In genomic region chr7:141339215-141339920, GRCm38 (mm10) we compare ENCODE assay signal across 8 mouse cellular contexts. TPM values are rescaled to one million over a fixed set of nuclear protein-coding genes. Genes with fewer than 3 reads are reported as not detected.
DNase-seq lines count a peak whose midpoint lies in the region; ATAC-seq and TF ChIP-seq lines count a peak whose summit lies in the region.

No protein-coding gene starts in this region.

- peak overlapping the region; percentile 32; the same call in 1 of the 2 replicates for H3K9ac ChIP-seq in heart, embryonic 14.5 days (ENCODE audit: low read length)
- H3K9ac ChIP-seq in intestine, embryonic 15.5 days: peak overlapping the region; percentile 55
- peak overlapping the region; percentile 67 for H3K9ac ChIP-seq in liver, postnatal 0 days (replicated peaks)

- H3K4me3 ChIP-seq in heart, embryonic 14.5 days (ENCODE audit: control insufficient read depth in 1 of 2, insufficient read depth in 1 of 2, low read depth in 1 of 2, low read length in 2 of 2): peak overlapping the region; percentile 5 to 22; a peak in 3 of 4 replicates
- peak overlapping the region; percentile 36 for H3K4me3 ChIP-seq in intestine, embryonic 15.5 days (replicated peaks)
- peak overlapping the region; percentile 51 for H3K4me3 ChIP-seq in liver, postnatal 0 days (ENCODE audit: low read depth, low read length)

- peaks cover 6% of the 10 kb centered on the region for H3K36me3 ChIP-seq in heart, embryonic 14.5 days (ENCODE audit: control insufficient read depth, insufficient read depth, low read length)
- H3K36me3 ChIP-seq in intestine, embryonic 15.5 days: peaks cover 3% of the 10 kb centered on the region; the same call in 1 of the 2 replicates
- H3K36me3 ChIP-seq in liver, postnatal 0 days (replicated peaks; ENCODE audit: insufficient read depth, low read length): peaks cover 4% of the 10 kb centered on the region

- H3K27me3 ChIP-seq in heart, embryonic 14.5 days (ENCODE audit: control insufficient read depth, insufficient read depth, low read length): 0 out of 2 replicates have a peak, but pooled peaks cover 3% of the 10 kb centered on the region
- no peaks in the 10 kb centered on the region for H3K27me3 ChIP-seq in intestine, embryonic 15.5 days (replicated peaks)
- no peaks in the 10 kb centered on the region for H3K27me3 ChIP-seq in liver, postnatal 0 days (ENCODE audit: insufficient read depth, low read length)

- no peak overlapping the region for H3K27ac ChIP-seq in heart, embryonic 14.5 days (replicated peaks in 1 of 2; ENCODE audit: control insufficient read depth in 1 of 2, insufficient read depth in 1 of 2, low read depth in 2 of 2, low read length in 2 of 2)
- peak overlapping the region; percentile 93 for H3K27ac ChIP-seq in intestine, embryonic 15.5 days
- H3K27ac ChIP-seq in liver, postnatal 0 days (ENCODE audit: low read depth): peak overlapping the region; percentile 92

- H3K9me3 ChIP-seq in heart, embryonic 14.5 days (ENCODE audit: control insufficient read depth, low read length): no peaks in the 10 kb centered on the region
- H3K9me3 ChIP-seq in intestine, embryonic 15.5 days: no peaks in the 10 kb centered on the region
- H3K9me3 ChIP-seq in liver, postnatal 0 days (ENCODE audit: low read length): no peaks in the 10 kb centered on the region

- TF ChIP-seq EP300 in liver, postnatal 0 days (IDR thresholded peaks at IDR 0.05; ENCODE audit: low read depth): no peak

- H3K4me2 ChIP-seq in heart, embryonic 14.5 days (ENCODE audit: low read length): peak overlapping the region; percentile 61
- peak overlapping the region; percentile 55 for H3K4me2 ChIP-seq in intestine, embryonic 15.5 days (replicated peaks)
- peak overlapping the region; percentile 73 for H3K4me2 ChIP-seq in liver, postnatal 0 days (ENCODE audit: low read depth, low read length)

- TF ChIP-seq CTCF in liver, postnatal 0 days (IDR thresholded peaks at IDR 0.05; ENCODE audit: low read depth): no peak

- intact Hi-C loops in left cerebral cortex, postnatal 14 days (cut with DNase I): no loop called here

- ATAC-seq in heart, embryonic 14.5 days (ENCODE audit: insufficient number of reproducible peaks, insufficient read depth, low FRiP score, low read depth): no peak
- ATAC-seq in intestine, embryonic 15.5 days: peak; percentile 3
- ATAC-seq in liver, postnatal 0 days: 0 out of 2 replicates have a peak, but pooled peaks have one; percentile 0

- 36% methylated on average over 20 of the region's 20 CpGs for WGBS in heart, embryonic 14.5 days
- WGBS in intestine, embryonic 15.5 days: 27% methylated on average over 20 of the region's 20 CpGs
- 53% methylated on average over 20 of the region's 20 CpGs for WGBS in liver, postnatal 0 days (ENCODE audit: insufficient replicate concordance)

- no peak for DNase-seq in heart, adult 9 months (ENCODE audit: low spot score in 2 of 2)
- DNase-seq in Muller cell, postnatal 12 days (ENCODE audit: inconsistent ontology term): peak; percentile 7
- DNase-seq in liver, postnatal 0 days: no peak
- no peak for DNase-seq in left cerebral cortex, postnatal 14 days (ENCODE audit: low spot score in 2 of 2)
- no peak for DNase-seq in right cerebral cortex, postnatal 14 days
- DNase-seq in layer of hippocampus, adult 18-20 months (ENCODE audit: low spot score in 2 of 2): no peak

- H3K4me1 ChIP-seq in heart, embryonic 14.5 days (ENCODE audit: control insufficient read depth in 2 of 2, insufficient read depth in 2 of 2, low read length in 2 of 2): peaks cover 3 to 6% of the 10 kb centered on the region in 2 experiments
- peaks cover 27% of the 10 kb centered on the region; the same call in 1 of the 2 replicates for H3K4me1 ChIP-seq in intestine, embryonic 15.5 days (replicated peaks)
- H3K4me1 ChIP-seq in liver, postnatal 0 days (ENCODE audit: insufficient read depth): peaks cover 31% of the 10 kb centered on the region

RNA-seq across cellular contexts. Expression of gene Eps8l2, which starts 0.7 kb away (rescaled TPM):
- 0.76 TPM in 1 of 2 replicates, not detected in the other for polyA plus RNA-seq in heart, embryonic 14.5 days (2014; fragmentation: Nextera tagmentation; extraction: Ambion mirVana)
- polyA plus RNA-seq in intestine, embryonic 15.5 days (2015; fragmentation: Nextera tagmentation; extraction: Ambion mirVana): 117 and 133 TPM in 2 replicates
- polyA plus RNA-seq in liver, postnatal 0 days (2015; fragmentation: Nextera tagmentation; extraction: Ambion mirVana): 22.2 and 25.4 TPM in 2 replicates
- total RNA-seq in left cerebral cortex, postnatal 14 days (2021): 1 to 10 TPM; 1.3 to 1.8 TPM
- 1 to 10 TPM; 5.0 to 9.0 TPM for total RNA-seq in layer of hippocampus, adult 18-20 months (2021)

RNA-seq across cellular contexts. Expression of gene Tmem80, which starts 11.8 kb away (rescaled TPM):
- 17.6 and 22.2 TPM in 2 replicates for polyA plus RNA-seq in heart, embryonic 14.5 days (2014; fragmentation: Nextera tagmentation; extraction: Ambion mirVana)
- 35.1 and 35.6 TPM in 2 replicates for polyA plus RNA-seq in intestine, embryonic 15.5 days (2015; fragmentation: Nextera tagmentation; extraction: Ambion mirVana)
- 9.2 and 11.9 TPM in 2 replicates for polyA plus RNA-seq in liver, postnatal 0 days (2015; fragmentation: Nextera tagmentation; extraction: Ambion mirVana)
- total RNA-seq in left cerebral cortex, postnatal 14 days (2021): 10 to 100 TPM; 23.6 to 30.6 TPM
- 10 to 100 TPM; 29.2 to 30.5 TPM for total RNA-seq in layer of hippocampus, adult 18-20 months (2021)

RNA-seq across cellular contexts. Expression of gene Deaf1, which starts 11.9 kb away (rescaled TPM):
- 36.9 and 42.1 TPM in 2 replicates for polyA plus RNA-seq in heart, embryonic 14.5 days (2014; fragmentation: Nextera tagmentation; extraction: Ambion mirVana)
- polyA plus RNA-seq in intestine, embryonic 15.5 days (2015; fragmentation: Nextera tagmentation; extraction: Ambion mirVana): 63.1 and 63.5 TPM in 2 replicates
- 10.7 and 11.9 TPM in 2 replicates for polyA plus RNA-seq in liver, postnatal 0 days (2015; fragmentation: Nextera tagmentation; extraction: Ambion mirVana)
- total RNA-seq in left cerebral cortex, postnatal 14 days (2021): 100 to 1,000 TPM; 164 to 170 TPM
- total RNA-seq in layer of hippocampus, adult 18-20 months (2021): 10 to 100 TPM; 66.3 to 79.6 TPM

RNA-seq across cellular contexts. Expression of gene Drd4, which starts 47.6 kb away (rescaled TPM):
- not detected in 2 replicates for polyA plus RNA-seq in heart, embryonic 14.5 days (2014; fragmentation: Nextera tagmentation; extraction: Ambion mirVana)
- 0.35 and 0.40 TPM in 2 replicates for polyA plus RNA-seq in intestine, embryonic 15.5 days (2015; fragmentation: Nextera tagmentation; extraction: Ambion mirVana)
- not detected in 2 replicates for polyA plus RNA-seq in liver, postnatal 0 days (2015; fragmentation: Nextera tagmentation; extraction: Ambion mirVana)
- under 1 TPM; 0.15 to 0.27 TPM for total RNA-seq in left cerebral cortex, postnatal 14 days (2021)
- total RNA-seq in layer of hippocampus, adult 18-20 months (2021): not detected

RNA-seq across cellular contexts. Expression of gene Taldo1, which starts 52.6 kb away (rescaled TPM):
- polyA plus RNA-seq in heart, embryonic 14.5 days (2014; fragmentation: Nextera tagmentation; extraction: Ambion mirVana): 216 and 221 TPM in 2 replicates
- polyA plus RNA-seq in intestine, embryonic 15.5 days (2015; fragmentation: Nextera tagmentation; extraction: Ambion mirVana): 458 and 460 TPM in 2 replicates
- 246 and 265 TPM in 2 replicates for polyA plus RNA-seq in liver, postnatal 0 days (2015; fragmentation: Nextera tagmentation; extraction: Ambion mirVana)
- total RNA-seq in left cerebral cortex, postnatal 14 days (2021): 100 to 1,000 TPM; 102 to 119 TPM
- total RNA-seq in layer of hippocampus, adult 18-20 months (2021): 100 to 1,000 TPM; 122 to 125 TPM

Comparison
In these comparisons a context has a peak if more than half of its experiments do, and no peak if none do; other contexts are left out.
1. H3K27ac ChIP-seq: peak in intestine, embryonic 15.5 days (single experiment) and liver, postnatal 0 days (single experiment); none in heart, embryonic 14.5 days (0 of 2).
2. RNA of gene Eps8l2, which starts 0.7 kb away (polyA plus RNA-seq): 117 to 133 TPM in intestine, embryonic 15.5 days and 22.2 to 25.4 TPM in liver, postnatal 0 days; 0.76 TPM in heart, embryonic 14.5 days; every median in the first group is over 10 times any median in the second.
3. Peak in every context shown above with its lines, with median percentiles within 50 percentile points of each other: H3K4me2 ChIP-seq, H3K4me3 ChIP-seq and H3K9ac ChIP-seq.